Mouse (Mus musculus): ENCODE data around the gene Vdac2.

The Vdac2 gene

DNA sequence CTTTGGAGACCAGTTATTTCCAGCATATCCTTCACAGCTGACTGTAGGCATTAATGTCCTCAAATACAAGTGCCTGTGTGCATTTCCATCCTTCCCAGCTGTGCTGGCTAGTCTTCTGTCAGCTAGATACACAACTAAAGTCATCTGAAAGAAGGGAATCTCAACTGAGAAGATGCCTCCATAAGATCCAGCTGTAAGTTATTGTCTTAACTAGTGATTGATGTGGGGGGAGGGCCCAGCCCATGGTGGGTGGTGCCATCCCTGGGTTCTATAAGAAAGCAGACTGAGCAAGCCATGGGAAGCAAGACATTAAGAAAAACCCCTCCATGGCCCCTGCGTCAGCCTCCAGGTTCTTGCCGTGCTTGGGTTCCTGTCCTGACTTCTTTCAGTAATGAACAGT lies at the start of gene Vdac2:
Vdac2 (plus strand) TSS at position 301 of the 400 bp plus-strand sequence.
- no peak for DNase-seq (ENCODE audit: low read depth, low spot score)

DNA sequence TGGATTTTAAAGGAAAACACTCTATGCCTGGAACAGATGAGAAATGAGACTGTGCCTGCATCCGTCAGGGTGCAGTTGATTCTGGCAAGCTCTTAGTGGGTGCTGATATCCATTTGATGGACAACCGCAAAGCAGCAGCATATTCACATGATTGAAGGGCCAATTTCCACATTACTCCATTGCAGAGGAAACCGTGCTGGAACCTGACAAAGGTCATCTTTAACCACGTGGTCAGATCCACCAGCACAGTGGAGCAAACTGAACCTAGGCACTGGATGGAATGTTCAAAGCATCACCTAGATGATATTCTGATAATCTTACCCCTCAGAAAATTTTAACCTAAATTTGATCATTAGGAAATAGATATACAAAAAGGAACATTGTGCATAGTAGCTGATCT lies 48.8 kb upstream of the Vdac2 start:
- DNase-seq (ENCODE audit: low read depth, low spot score), result no peak

DNA sequence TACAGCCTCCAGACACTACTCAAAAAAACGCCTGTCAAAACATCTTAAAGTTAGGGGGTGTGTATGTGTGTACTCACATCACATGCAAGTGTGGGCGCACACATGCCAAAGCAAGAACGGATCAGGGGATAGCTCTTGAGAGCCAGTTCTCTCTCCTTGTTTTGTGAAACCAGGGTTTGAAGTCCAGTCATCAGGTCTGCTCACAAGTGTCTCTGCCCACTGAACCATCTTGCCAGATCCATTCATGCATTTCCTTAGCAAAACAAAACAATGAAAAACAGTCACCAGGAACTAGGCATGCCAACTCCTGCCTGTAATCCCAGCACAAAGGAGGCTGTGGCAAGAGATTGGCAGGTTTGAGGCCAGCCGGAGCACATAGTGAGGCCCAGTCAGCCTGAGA lies 38.5 kb upstream of the Vdac2 start:
- no peak for DNase-seq (ENCODE audit: low read depth, low spot score)

DNA sequence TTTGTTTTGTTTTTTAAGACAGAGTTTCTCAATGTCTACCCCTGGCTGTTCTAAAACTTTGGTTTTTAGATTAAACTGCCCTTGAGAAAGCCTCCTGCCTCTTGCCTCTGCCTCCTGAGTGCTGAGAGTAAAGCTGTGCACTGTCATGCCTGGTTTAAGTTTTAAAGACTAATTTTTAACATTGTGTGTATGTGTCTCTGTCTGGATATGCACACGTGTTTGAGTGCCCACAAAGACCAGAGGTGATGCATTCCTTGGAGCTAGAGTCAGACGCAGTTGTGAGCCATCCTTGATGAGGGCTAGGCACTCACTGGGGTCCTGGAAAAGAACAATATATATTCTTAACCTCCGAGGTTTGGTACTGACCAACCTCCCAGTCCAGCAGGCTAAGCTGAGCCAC lies 37.7 kb upstream of the Vdac2 start:
- DNase-seq (ENCODE audit: low read depth, low spot score), result no peak

DNA sequence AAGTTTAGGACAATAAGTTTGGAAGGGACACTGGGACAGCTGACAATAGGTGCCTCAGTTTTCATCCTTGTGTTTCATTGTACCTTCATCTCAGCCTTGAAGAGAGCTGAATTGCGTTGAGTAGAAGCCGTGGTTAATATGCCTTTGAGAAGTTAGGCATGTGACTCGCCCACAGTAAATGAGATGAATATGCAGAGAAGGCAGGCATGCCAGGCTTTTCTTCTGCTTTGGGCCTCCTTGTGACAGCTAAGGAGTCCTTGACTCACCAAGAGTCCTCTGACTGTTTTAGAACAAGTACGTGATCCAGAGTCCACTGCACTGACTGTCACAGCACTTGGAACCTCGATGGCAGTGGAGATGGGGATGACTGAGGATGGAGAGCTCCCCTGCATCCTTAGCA lies 36.9 kb upstream of the Vdac2 start:
- DNase-seq (ENCODE audit: low read depth, low spot score), result no peak

DNA sequence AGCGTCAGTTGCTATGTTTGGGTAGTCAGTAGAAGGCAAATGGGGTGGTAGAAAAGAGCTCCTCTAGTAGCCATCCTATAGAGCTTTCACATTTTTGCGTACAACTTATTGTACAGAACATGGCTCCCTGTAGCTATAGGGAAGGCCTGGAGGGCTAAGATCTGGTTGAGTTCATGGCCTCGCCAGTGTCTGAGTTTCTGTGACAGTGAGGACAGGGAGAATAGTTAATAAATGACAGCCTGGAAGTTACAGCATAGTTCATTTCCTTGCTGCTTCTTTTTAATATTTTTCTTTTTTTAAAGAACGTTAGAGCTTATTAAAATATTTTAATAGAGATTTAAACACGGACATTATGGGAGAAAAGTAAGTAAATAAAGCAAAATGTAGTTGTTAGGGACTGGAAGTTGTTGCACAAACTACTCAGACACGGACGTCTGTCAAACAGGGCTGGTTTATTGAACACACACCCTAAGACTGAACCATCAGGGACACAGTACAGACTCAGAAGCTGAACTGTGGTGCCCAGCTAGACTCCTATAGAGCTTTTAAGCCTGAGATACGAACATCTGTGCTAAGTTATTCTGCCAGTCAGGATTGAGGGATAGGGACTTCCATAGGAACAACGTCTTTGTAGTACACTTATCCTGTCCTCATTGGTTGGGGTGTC lies 34.3 kb upstream of the Vdac2 start:
- no peak for DNase-seq (ENCODE audit: low read depth, low spot score)

DNA sequence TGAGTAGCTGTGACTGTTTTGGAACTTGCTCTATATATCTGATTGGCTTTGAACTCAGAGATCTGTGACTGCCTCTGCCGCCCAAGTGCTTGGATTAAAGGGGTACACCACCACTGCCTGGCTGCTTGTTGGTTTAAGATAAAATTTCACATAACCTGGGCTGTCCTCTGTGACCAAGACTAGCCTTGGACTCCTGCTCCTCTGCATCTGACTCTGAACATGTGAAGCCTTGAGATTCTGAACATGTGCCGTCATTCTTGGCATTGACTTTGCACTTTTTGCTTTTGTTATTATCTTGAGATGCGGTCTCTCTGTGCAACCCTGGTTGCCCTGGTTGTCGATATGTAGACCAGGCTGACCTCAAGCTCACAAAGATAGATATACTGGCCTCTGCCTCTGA lies 33.3 kb upstream of the Vdac2 start:
- DNase-seq (ENCODE audit: low read depth, low spot score), result no peak

DNA sequence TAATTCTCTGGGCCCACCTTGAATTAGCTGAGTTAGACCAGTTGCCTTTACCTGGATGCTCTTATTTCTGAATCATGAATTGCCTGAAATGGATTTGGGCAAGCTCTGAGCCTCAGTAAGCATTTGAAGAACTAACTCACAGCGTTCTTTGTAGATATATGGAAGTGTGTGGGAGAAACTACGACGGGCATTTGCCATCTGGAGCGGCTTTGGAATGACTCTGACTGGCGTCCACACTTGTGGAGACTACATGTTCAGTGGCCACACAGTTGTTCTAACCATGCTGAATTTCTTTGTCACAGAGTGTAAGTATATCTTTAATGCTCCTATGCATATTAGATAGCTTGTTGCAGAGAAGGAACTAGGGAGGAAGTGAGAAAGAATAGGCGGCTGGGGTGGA lies 32.8 kb upstream of the Vdac2 start:
- no peak for DNase-seq (ENCODE audit: low read depth, low spot score)

DNA sequence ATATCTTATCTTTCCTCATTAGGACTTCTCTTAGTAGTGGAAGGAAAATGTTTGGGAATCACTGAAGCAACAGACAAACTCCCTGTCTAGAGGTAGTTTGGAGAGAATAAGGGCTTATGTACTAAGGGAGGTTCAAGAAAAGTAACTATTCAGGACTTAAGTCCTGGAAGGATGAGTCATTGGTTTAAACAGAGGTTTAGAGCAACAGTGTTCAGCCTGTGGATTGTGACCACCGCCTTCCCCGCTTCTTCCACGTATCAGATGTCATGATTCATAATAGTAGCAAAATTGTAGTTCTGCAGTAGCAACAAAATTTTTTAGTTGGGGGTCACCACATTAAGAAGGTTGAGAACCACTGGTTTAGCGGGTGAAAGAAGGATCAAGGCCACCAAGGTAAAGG lies 24.4 kb upstream of the Vdac2 start:
- DNase-seq (ENCODE audit: low read depth, low spot score), result no peak

DNA sequence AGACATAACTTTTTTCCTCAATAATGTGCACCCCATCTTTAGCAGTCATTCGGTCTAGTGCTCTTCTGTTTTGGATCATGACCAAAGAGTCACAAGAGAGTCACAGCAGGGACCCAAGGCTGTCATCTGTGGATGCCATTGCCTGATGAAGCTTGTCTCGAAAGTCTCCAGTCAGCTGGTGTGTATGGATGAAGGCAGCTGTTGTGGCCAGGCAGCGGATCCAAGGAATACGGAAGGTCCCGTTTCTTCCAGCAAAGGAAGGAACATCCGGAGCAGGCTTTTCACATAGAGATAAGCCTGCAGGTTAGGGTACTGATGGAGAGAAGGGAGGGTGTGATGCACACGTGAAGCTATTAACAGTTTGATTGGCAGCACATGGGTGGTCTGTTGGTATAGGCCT lies 23.4 kb upstream of the Vdac2 start:
- no peak for DNase-seq (ENCODE audit: low read depth, low spot score)

DNA sequence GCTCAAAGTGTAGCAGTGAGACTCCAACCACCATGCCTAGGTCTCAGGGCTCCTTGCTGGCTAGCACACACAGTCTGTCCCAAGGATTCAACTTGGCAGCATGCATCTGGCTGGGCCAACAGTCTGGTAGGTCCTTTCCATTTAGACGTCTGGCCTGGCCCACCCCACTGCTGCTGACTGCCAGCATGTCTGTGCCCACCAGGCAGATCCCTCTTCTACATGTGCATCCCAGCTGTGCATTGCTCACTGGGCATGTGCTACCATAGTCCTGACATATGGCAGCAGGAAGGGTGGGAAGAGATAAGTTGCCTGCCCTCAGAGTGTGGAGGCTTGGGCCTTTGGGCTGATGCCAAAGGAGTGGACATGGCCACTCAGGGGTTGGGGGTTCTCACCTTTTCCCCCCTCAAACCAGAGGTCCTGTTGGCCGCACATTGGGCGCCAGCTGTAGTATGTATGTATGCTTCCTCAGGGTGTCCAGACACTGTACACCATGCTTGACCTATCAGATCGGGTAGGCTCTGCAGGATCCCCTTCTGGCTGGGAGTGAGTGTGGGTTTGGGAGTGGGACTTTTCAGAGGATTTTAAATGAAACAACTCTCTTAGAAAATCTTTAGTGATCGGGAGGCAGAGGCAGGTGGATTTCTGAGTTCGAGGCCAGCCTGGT lies 22.4 kb upstream of the Vdac2 start:
- DNase-seq (ENCODE audit: low read depth, low spot score), result no peak

DNA sequence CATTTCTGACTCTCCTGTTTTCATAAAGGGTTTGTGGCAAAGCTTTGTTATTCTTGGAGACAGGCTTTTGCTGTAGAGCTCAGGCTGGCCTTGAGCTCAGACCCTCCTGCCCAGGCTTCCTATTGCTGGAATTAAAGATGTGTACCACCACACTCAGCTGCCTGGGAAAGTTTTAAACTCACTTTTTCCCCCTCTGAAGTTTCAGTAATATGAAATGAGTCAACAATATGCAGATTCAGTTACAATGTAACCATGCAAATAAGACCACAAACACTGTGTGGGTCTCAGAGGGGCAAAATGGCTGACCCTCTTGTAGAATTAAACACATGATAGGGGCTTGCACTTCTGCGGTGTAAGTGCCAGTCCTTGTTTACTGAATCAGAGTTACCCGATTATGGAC lies 18.8 kb upstream of the Vdac2 start:
- DNase-seq (ENCODE audit: low read depth, low spot score), result no peak

DNA sequence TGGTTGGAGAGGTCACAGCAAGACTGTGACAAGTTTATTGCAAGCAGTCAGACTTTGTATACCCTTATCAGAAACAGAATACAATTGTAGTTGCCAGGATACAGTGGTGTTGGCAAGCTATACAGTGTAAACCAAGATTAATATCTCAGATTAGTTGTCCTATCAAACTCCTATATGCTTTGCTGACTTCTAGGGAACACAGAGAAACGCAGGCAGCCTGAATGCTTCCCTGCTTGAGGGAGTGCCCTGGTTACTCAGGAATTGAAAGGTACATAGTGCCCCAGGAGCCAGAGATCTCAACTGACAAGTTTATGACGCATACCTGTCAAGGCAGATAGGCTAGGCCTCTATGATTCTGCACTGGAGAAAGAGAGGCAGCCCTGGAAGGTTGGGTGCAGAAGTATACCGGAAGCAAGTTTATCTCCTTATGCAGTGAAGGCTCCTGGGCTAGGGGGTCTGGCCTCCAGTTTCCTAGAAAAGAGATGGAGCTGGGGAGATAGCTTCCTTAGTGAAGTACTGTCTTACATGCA lies 18.3 kb upstream of the Vdac2 start:
- DNase-seq (ENCODE audit: low read depth, low spot score), result no peak

DNA sequence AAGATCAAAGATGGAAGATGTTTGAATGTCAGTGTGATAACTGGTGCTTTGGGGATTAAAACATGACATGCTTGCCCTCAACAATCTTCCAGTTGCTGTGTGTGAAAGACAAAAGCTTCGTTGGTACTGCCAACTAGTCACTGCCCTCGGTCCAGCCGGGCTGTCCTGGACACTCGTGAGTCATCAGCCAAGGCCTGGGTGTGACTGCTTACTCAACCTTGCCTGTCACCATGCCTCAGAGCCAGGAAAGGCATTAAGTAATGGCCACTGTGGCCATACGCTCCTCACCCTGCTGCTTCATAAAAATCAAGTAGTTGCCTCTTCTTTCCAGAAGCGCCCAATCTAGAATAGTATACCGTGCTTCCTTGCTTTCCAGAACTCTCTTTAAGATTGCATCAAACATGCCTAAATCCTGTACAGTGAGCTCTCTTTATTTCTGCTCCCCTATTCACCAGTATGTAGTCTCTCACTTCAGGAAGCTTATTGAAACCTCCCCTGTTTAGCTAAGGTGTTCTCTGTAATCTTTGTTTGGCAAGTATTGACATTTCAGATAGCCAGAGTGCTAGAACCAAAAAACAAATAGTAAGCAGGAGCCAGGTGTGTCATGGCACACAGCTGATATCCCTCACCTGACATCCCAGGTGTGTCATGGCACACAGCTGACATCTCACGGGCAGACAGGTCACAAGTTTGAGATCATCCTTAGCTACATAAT lies 16.7 kb upstream of the Vdac2 start:
- no peak for DNase-seq (ENCODE audit: low read depth, low spot score)

DNA sequence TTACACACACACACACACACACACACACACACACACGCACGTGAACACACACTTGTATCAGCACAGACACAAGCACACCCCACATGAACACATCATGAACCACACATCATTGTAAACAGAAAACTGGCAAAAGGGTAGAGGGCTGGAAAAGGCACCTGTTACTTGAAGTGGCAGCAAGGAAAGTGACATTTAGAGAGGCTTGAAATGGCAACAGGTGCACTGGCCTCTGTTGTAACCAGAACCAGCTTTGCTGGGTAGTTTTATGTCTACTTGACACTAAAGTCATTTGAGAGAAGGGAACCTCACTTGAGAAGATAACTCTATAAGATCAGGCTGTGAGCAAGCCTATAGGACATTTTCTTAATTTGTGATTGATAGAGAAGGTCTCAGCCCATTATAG lies 15.6 kb upstream of the Vdac2 start:
- DNase-seq (ENCODE audit: low read depth, low spot score), result no peak

DNA sequence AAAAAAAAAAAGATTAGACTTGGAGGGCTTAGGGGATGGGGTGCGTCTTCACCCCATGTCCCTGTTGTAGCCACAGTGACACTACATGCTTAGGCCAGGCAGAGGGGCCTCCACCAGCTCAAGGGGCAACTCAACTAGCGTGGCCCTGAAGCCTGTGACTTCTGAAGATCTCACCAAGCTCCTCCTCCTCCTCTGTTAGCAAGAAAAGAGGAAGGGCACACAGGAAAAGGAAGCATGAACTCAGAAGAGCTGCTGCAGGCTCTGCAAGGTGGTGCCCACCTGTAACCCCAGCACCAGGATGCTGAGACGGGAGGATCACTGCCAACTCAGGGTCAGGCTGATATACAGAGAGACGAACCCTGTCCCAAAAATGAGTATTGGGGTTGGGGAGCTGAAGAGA lies 13.7 kb upstream of the Vdac2 start:
- DNase-seq (ENCODE audit: low read depth, low spot score), result no peak

DNA sequence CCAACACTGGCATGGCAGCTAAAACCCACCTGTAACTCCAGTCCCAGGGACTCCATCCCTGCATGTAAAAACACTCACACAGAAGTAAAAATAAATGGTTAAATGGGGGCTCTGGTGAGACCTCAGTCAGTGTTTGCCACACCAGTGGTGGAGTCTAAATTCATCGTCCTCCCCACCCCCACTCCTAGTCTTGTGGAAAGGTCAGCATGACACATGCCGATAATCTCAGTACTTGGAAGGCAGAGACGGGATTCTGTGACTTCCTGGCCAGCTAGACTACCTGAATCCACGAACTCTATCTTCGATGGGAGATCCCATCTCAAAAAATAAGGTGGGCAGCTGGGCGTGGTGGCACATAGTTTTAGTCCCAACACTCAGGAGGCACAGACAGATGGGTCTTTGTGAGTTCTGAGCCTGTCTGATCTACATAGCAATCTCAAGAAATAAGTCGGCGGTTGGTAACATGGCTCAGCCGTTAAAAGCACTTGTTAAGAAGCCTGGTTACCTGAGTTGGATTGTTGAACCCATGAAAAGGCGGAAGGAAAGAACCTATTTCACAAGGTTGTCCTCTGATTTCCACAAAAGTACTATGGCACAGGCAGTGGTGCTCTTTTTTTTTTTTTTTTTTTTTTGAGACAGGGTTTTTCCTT lies 13.2 kb upstream of the Vdac2 start:
- no peak for DNase-seq (ENCODE audit: low read depth, low spot score)

DNA sequence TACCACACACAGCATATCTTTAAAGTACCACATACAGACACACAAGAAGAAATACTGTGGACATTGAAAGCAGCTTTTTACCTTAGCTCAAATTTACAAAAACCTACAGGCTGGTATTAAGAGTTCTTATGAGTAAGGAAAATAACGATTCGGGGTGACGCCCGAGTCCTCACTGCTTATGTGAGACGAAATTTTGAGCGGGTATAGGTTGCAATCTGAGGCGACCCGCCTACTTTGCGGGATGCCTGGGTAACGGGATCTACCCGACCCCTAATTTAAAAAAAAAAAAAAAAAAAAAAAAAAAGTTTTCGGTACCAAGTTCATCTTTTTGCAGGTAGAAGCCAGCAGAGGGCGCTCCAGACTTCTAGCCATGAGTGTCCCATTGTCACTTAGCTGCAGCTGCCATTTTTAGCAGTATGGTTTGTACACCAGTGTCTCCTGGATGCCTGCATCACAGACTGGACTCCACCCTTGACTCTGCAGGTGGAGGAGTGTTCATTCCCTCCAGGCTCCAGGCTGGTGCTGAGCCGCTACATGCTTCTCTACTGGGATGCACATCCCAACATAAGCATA lies 12.4 kb upstream of the Vdac2 start:
- peak; percentile 72 for DNase-seq (ENCODE audit: low read depth, low spot score)

DNA sequence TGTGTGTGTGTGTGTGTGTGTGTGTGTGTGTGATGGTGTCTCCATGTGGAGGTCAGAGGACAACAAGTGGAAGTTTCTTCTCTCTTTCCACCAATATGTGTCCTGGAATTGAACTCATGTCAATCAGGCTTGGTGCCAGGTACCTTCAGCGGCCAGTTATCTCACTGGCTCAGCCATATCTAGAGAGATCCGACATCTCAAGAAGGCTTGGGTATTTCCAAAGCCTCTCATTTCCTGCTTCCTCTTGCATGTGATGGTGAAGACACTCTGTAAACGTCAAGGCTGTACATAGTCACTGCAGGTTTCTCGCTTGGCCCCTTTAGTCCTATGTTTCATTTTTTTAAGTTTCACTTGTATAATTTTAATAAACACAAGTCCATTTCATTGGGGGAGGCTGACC lies 11.8 kb upstream of the Vdac2 start:
- DNase-seq (ENCODE audit: low read depth, low spot score), result no peak

DNA sequence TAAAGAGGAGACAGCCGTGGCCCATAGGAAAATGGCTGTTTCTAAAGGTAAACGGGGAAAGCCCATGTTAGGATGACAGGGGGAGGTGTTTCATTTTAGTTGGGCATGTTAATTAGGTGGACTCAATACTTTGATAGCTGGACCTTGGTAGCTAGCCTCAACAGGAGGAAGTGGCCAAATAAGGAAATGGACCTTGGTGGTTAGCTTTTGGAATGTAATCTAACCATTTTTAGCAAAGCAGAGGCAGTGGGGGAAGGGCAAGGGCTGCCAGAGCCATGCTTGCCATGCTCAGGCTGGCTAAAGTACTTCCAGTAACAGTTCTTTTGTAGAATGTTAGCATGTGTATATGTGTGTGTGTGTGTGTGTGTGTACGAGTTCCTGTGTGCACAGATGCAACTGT lies 11.2 kb upstream of the Vdac2 start:
- no peak for DNase-seq (ENCODE audit: low read depth, low spot score)

DNA sequence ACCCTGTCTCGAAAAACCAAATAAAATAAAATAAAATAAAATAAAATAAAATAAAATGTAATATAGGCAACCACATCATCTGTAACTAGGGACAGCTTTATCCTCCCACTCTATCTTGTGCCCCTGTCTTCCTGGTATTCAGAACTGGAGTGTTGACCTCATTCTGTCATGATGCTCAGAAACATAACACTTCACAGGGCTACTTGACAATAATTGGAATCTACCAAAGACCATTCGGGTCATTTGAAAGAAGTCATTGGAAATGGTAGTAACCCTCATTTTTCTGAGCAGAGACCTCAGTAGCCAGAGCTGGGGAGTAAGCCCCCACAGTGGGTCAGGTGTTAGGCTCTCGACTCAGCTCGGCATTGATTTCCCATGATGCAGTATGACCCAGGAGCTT lies 10.4 kb upstream of the Vdac2 start:
- no peak for DNase-seq (ENCODE audit: low read depth, low spot score)

DNA sequence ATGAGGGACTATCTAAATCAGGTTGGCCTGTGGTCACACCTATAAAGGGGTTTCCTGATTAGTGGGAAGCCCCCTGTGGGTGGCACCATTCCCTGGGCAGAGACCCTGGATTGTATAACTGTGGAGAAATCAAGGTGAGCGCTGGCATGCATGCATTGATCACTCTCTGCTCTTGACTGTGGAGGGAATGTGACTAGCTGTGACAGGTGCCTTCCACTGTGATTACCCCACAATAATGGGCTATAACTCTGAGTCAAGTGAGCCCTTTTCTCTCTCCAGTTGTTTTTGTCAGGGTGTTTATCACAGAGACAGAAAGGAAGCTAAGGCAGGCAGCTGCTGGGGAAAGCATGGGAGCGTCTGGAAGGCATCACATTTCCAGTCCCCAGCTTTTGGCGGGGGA lies 8.8 kb upstream of the Vdac2 start:
- DNase-seq (ENCODE audit: low read depth, low spot score), result no peak

All from skeletal muscle tissue, adult 2 months (tissue).